Mouse (Mus musculus) testis, postnatal 10 days (tissue): Measurements from ENCODE around the gene Olfr629.
"Not testable (repeated sequence)": the region's sequence is repeated elsewhere in the genome, so short reads cannot be mapped to it uniquely, and the experiment has no call there.

Experiments used
- DNase-seq: peaks from one replicate; pipeline ENCODE4 v3.0.0; 2021; ENCODE audit warnings: low spot score

The Olfr629 gene

DNA sequence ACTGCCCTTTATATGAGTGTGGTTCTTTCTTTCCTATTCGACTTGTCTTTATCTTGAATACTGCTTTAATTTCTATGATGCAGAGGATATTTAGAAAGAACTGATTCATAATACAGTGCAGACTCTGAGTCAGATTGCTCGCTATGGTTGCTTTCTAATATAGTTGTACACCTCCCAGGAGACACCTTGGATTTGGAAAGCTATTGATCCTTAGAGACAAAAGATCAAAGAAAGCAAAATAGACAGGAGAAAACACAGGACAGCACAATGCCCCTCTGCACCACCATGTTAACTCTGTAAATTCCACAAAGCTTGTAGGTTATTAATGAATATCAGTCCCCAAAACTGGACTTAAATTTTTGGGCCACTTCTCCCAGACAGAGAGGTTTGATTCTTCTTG lies at the start of gene Olfr629:
Olfr629 (minus strand) TSS at position 101 of the 400 bp plus-strand sequence.
- no peak for DNase-seq

DNA sequence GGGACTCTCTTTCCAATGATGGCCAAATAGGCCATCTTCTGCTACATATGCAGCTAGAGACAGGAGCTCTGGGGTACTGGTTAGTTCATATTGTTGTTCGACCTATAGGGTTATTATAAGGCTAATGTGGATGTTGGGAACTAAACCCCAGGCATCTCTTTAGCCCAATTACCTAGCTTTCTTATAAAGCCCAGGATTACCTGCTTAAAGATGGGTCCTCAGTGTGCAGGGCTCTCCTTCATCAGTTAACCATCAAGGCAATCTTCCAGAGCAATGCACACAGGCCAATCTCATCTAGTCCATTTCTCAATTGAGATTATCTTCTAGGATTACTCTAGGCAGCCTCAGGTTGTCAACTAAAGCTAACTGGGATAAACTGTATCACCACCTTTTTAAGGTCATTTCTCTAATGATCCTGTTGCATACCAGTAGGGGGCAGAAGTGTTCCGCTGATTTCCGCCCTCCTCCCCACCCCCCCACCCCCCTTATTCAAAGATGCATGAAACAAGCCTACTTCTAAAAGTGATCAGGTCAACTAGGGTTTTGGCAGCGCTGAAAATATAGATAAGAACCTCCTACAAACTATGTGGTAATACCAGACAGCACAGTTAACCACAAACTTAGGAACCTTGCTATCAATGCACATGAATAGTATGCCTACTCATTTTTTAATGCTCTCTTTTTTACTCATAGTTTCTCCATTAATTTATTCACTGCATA lies 48.1 kb upstream of the Olfr629 start:
- DNase-seq, result no peak

DNA sequence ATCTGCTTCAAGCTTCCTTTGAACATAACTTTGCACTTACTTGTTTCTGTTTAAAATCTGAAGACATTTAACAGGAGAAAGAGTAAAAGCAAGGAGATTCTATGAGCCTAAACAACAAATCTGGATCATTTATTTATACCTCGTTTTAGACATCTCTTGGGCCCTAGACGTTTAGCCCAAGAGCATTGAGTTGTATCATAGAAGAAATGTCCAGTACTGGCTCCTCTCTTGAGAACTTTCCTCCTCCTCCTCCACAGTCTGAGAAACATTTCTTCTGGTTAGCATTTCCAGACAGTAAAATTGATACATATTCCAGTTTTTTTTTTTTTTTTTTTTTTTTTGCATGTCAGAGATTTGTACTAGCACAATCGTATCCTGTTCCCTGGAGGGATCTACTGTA lies 47.0 kb upstream of the Olfr629 start, which contains the start of gene Olfr67:
Olfr67 (minus strand) TSS at position 101 of the 400 bp plus-strand sequence.
- DNase-seq, result no peak

DNA sequence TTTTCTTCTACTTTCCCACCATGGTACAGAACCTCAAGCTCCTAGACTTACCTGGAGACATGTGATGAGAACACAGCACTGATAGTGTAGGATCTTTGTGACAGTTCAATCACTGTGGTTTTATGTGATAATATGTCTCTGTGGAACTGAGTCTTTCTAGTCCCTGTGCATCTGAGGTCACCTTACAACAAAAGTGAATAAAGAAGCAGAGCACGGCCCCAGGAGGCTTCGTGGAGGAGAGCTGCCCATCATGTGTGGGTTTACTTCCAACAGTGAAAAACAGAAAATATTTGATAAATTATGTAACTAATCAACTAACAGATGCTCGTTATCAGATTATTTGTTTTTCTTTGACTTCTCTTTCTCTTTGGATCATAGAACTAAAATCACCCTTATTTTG lies 34.9 kb upstream of the Olfr629 start, which contains the start of gene Olfr68:
Olfr68 (minus strand) TSS at position 101 of the 400 bp plus-strand sequence.
- DNase-seq, result no peak

DNA sequence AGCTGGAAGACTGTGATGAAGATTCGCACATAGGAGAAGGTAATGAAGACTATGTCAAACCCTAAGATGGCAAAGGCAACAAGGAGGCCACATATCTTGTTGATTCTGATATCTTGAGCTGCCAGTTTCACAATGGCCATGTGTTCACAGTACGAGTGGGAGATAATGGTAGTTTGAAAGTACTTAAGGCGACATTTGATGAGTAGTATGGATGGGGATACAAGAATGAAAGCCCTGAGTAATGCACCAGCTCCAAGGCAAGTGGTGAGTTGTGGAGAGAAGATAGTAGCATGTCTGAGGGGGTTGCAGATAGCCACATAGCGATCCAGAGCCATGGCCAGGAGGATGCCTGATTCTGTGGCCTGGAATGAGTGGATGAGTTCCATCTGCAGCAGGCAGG lies 32.9 kb upstream of the Olfr629 start:
- not testable (repeated sequence) for DNase-seq

DNA sequence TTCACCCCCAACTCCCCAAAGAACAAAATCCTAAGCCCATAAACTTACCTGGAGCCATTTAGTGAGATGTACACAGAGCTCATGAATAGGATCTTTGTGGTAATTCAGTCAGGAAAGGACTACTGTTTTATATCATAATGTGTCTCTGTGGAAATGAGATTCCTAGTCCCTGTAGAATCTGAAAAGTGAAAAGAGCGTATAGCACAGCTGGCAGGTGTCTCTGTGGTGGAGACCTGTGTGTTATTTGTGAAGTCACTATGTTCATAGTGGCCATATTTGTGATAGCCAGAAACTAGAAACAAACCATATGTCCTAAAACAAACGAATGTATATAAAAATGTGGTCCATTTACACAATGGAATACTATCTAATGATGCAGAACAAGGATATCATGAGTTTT lies 26.8 kb upstream of the Olfr629 start, which contains the start of gene Olfr69:
Olfr69 (minus strand) TSS at position 101 of the 400 bp plus-strand sequence.
- no peak for DNase-seq

DNA sequence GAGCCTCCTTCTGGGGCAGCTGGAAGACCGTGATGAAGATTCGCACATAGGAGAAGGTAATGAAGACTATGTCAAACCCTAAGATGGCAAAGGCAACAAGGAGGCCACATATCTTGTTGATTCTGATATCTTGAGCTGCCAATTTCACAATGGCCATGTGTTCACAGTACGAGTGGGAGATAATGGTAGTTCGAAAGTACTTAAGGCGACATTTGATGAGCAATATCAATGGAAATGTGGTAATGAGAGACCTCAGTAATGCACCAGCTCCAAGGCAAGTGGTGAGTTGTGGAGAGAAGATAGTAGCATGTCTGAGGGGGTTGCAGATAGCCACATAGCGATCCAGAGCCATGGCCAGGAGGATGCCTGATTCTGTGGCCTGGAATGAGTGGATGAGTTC lies 22.9 kb upstream of the Olfr629 start:
- DNase-seq, result not testable (repeated sequence)

DNA sequence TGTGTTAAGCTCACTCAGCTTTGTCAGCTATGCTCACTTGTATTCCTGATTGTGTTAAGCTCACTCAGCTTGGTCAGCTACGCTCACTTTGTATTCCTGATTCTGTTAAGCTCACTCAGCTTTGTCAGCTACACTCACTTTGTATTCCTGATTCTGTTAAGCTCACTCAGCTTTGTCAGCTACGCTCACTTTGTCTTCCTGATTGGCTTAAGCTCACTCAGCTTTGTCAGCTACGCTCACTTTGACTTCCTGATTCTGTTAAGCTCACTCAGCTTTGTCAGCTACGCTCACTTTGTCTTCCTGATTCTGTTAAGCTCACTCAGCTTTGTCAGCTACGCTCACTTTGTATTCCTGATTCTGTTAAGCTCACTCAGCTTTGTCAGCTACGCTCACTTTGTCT lies 17.5 kb upstream of the Olfr629 start:
- not testable (repeated sequence) for DNase-seq

DNA sequence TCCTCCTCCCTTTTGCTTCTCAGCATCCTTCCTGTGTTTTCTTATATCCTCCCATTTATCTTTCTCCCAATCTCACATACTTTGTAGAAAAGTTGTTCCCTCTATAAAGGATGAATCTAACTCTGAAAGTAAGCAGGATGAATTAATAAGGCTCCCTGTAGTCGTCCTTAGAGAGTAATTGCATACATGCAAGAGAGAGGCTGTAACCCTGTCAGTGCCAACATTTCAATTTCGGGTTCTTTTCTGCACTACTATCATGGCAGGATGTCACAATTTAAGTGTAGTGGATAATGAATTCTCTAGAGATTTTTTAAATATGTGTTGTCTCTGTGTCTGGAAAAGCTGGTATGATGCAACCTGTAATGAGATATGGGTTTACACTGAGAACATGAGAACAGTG lies 12.5 kb upstream of the Olfr629 start, which contains the start of gene Olfr630:
Olfr630 (minus strand) TSS at position 101 of the 400 bp plus-strand sequence.
- DNase-seq, result no peak

DNA sequence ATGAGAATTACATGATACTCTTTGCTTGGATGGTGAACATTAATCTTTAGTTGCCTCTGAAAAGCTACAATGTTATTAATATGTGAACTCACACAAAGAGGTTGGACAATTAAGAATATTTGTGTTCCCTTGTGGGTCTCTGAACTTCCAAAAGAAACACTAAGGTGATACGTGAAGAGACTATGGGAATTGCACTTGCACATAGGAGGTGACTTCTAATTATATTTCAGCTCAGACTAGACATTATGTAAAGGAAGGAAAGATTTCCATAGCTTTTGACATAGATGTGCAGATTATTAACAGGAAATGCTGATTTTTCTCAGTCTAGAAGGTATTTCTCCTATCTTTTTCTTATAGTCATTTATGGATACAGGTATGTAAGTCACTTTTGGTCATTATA lies 14.7 kb downstream of the Olfr629 start, which contains the start of gene Olfr628:
Olfr628 (plus strand) TSS at position 301 of the 400 bp plus-strand sequence.
- no peak for DNase-seq

DNA sequence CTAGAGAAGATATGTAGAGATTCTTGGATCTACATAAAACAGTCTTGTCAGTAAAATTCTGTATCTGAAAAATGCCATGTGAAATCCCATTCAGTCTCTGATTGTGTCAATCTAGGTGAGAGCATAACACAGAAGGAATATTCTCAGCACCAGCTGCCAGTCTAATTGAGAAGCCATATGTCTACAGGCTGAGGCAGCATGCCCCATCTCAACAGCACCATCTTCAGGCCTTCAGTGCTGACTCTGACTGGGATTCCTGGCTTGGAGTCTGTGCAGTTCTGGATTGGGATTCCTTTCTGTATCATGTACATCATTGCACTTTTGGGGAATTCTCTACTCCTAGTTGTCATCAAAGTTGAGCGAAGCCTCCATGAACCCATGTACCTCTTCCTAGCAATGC lies 28.3 kb downstream of the Olfr629 start:
- DNase-seq, result not testable (repeated sequence)

DNA sequence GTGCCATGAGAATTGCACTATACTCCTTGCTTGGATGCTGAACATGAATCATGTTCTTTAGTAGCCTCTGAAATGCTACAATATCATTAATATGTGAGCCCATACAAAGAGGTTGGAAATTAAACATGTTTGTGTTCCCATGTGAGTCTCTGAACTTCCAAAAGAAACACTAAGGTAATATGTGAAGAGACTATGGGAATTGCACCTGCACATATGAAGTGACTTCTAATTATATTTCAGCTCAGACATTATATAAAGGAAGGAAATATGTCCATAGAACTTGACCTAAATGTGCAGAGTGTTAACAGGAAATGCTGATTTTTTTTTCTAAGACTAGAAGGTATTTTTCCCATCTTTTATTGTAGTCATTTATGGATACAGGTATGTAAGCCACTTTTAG lies 30.4 kb downstream of the Olfr629 start, which contains the start of gene Olfr243:
Olfr243 (plus strand) TSS at position 301 of the 400 bp plus-strand sequence.
- DNase-seq, result no peak

DNA sequence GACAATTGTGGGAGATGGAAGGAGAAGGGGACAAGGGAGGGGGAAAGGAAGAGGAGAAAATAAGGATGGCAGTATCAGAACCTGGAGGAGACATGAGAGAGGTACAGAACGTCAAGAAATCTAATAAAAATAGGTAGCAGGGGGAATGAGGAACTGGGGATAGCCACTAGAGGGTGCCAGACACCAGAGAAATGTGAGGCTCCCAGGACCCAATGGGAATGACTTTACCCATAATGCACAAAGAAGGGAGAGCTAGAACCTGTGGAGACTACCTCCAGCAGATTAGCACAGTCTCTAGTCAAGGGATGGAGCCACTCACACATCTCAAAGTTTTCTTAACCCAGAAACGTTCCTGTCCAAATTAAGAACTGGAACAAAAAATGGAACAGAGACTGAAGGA lies 32.7 kb downstream of the Olfr629 start:
- no peak for DNase-seq

DNA sequence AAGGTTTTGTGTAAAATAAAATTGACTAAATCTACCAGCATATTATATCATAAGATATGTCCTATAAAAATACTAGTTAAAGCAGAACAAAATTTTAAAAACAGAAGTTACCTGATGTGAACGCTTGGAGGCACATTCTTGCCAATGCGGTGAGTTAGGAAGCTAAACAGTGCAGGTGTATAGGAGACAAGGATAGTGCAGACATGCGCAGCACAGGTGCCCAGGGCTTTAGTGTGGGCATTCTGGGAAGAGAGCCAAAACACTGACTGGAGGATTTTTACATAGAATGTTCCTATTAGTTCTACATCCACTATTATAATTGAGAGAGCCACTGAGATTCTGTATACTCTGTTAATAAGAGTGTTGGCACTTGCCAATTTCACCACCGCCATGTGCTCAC lies 45.3 kb downstream of the Olfr629 start:
- no peak for DNase-seq
